Mouse (Mus musculus): ENCODE data around the gene Lrrc28.
"Not testable (repeated sequence)": the region's sequence is repeated elsewhere in the genome, so short reads cannot be mapped to it uniquely, and the experiment has no call there.

The Lrrc28 gene

GRCm38 (mm10) chr7:67530981-67531380 lies 114.1 kb downstream of the Lrrc28 start:
- DNase-seq (ENCODE audit: low spot score) = peak; percentile 3

GRCm38 (mm10) chr7:67529381-67529780 lies 115.7 kb downstream of the Lrrc28 start:
- DNase-seq (ENCODE audit: low spot score) = no peak

DNA sequence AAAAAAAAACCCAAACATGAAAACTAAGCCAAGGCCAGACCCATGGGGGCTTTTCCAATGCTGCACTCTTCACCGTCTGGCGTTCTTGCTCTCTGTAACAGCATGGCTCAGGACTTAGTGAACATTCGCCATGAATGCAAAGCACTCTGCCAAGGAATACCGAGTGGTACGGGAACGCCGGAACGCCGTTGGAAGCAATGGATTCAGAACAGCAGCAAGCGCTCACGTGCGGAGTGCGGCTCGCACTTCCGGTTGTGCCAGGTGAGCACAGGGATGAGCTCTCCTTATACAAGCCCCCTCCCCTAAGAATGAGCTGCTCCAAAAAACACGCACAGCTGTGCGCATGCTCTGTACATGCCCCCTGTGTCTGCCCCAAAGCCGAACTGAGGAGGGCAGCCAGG lies 116.2 kb downstream of the Lrrc28 start:
- DNase-seq (ENCODE audit: low spot score) = no peak

- peak; percentile 38 for DNase-seq (ENCODE audit: low spot score)
Observed at GRCm38 (mm10) chr7:67528063-67528811, 116.8 kb downstream of the Lrrc28 start.

- no peak for DNase-seq (ENCODE audit: low spot score)
Observed at GRCm38 (mm10) chr7:67525886-67526580, 119.0 kb downstream of the Lrrc28 start.

- DNase-seq (ENCODE audit: low spot score) = not testable (repeated sequence)
Observed at GRCm38 (mm10) chr7:67524069-67524468, 121.0 kb downstream of the Lrrc28 start.

- DNase-seq (ENCODE audit: low spot score) = no peak
Observed at GRCm38 (mm10) chr7:67523400-67523799, 121.7 kb downstream of the Lrrc28 start.

- not testable (repeated sequence) for DNase-seq (ENCODE audit: low spot score)
Observed at GRCm38 (mm10) chr7:67521731-67522130, 123.3 kb downstream of the Lrrc28 start.

DNA sequence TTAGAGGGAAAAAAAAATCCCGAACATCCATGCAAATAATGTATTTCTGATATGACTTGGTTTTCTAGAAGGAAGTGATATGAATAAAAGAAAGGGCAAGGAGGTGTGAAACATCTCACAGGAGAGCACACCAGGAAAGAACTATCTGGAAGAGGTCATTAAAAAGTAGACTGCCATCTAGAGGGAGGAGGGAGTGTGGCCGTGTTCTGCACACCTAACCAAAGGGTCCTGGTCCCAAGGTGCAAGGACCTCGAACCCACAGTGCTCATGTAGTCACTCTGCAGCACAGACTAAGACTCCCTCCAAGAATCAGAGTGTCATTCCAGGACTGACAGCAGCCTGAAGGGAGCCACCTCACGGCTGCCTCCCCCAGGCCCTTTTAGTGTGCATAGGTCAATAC lies 124.1 kb downstream of the Lrrc28 start:
- DNase-seq (ENCODE audit: low spot score) = no peak

DNA sequence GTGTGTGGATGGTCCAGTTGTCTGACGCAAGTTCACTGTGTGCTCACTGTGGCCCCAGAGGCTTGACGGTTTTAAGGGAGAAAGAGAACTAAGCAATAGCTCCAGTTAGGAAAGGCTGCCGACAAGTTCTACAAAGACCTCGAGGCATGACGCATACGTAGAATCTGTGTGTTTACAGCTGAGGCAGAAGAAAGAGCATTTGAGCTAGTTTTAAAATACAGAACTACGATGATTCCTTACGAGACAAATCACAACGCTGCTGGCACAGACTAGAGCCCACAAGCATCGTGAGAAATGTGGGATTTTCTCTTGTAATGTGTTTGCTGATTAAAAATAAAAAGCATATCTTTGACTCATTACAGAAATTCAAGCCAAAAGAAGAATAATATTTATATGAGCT lies 125.1 kb downstream of the Lrrc28 start:
- DNase-seq (ENCODE audit: low spot score) = no peak

GRCm38 (mm10) chr7:67515621-67516020 lies 129.4 kb downstream of the Lrrc28 start:
- DNase-seq (ENCODE audit: low spot score) = no peak

- no peak for DNase-seq (ENCODE audit: low spot score)
Observed at GRCm38 (mm10) chr7:67514893-67515292, 130.2 kb downstream of the Lrrc28 start.

DNA sequence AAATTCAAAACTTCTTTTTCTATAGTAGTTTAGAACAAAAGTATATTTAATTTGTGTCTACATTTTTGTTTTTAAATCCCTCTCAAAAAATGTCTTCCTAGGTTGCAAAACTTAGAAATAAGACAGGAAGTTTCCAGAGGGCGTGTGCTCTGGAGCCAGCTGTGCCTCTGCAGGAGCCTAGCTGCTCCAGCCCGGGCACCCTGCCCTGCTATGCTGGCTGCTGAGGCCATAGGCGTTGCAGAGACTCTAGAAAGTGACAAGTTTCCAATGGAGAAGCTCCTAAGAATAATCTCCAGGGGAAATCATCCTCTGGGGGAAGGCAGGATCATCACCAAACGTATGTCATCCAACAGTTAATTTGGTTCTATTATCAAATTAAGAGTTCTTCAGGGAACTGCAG lies 130.7 kb downstream of the Lrrc28 start:
- no peak for DNase-seq (ENCODE audit: low spot score)

GRCm38 (mm10) chr7:67513656-67514055 lies 131.4 kb downstream of the Lrrc28 start:
- DNase-seq (ENCODE audit: low spot score) = no peak

DNA sequence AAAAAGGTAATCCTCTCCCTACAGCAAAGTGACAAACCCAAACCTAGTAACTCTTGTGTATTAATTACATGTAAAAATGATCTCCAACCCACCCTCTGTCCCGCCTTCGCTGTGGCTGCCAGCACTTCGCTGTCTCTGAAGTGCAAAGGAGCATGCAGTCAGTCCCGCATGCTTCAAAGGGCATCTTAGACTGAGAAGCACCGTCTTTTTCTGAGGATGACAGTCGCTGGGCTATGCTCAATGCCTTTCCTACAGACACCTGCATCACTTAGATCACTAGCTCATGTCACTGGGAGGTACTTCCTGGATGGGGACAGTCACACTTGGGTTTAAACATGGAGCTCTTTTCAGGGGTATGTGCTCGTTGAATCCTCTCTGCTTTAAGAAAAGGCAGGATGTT lies 133.5 kb downstream of the Lrrc28 start:
- DNase-seq (ENCODE audit: low spot score) = no peak

- no peak for DNase-seq (ENCODE audit: low spot score)
Observed at GRCm38 (mm10) chr7:67503281-67504010, 141.6 kb downstream of the Lrrc28 start.

GRCm38 (mm10) chr7:67502631-67503030 lies 142.4 kb downstream of the Lrrc28 start:
- DNase-seq (ENCODE audit: low spot score) = no peak

- DNase-seq (ENCODE audit: low spot score) = no peak
Observed at GRCm38 (mm10) chr7:67500878-67501277, 144.2 kb downstream of the Lrrc28 start.

- DNase-seq (ENCODE audit: low spot score) = no peak
Observed at GRCm38 (mm10) chr7:67500076-67500828, 144.8 kb downstream of the Lrrc28 start.

DNA sequence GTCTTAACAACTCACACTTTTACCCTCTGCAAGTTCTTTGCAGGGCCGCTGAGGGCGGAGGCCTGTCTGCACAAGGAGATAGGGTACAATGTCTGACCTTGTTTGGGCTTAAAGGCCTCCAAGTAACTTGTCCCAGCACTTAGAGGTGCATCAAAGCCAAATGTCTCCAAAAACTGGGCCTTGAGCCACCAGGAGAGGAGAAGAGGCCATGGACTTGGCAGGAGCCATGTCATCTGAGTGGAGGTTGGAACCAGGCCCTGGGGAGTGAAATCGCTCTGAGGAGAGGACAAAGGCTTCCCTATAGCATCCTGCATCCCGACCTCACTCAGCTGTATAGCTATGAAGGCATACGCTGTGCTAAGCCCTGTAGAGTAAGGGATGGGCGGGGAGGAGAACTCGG lies 145.6 kb downstream of the Lrrc28 start:
- peak; percentile 62 for DNase-seq (ENCODE audit: low spot score)

GRCm38 (mm10) chr7:67493795-67494687 lies 151.0 kb downstream of the Lrrc28 start:
- no peak for DNase-seq (ENCODE audit: low spot score)

Data from adipocyte (in vitro differentiated cells).